Mouse (Mus musculus) neural tube, embryonic 11.5 days (tissue): ENCODE results near the gene Senp6. TPM values are rescaled to one million over a fixed set of nuclear protein-coding genes. Genes with fewer than 3 reads are reported as not detected.
A peak's percentile ranks its signal among the peaks of the same experiment; 100 is the strongest.
"Not testable (repeated sequence)": the region's sequence is repeated elsewhere in the genome, so short reads cannot be mapped to it uniquely, and the experiment has no call there.

Source experiments
- ATAC-seq: fragments of 200-750 bp; cut with Nextera tagmentation; 2 replicates; pipeline ENCODE4 v1.8.0; 2017; ENCODE audit warnings: moderate number of reproducible peaks, mild to moderate bottlenecking, moderate TSS enrichment, moderate library complexity; ENCODE audit not compliant: insufficient read depth, low FRiP score, low TSS enrichment
- DNase-seq: peaks from one replicate; pipeline ENCODE4 v3.0.0-alpha.2; 2015; ENCODE audit warnings: low spot score
- H3K27ac ChIP-seq: fragments of 300-500 bp; sonication (generic); 2 replicates; pipeline ENCODE4 v1.5.1; 2014; ENCODE audit warnings: low read depth, mild to moderate bottlenecking, low read length
- H3K27me3 ChIP-seq: fragments of 300-500 bp; sonication (generic); 2 replicates; pipeline ENCODE4 v1.6.1; 2014; ENCODE audit warnings: mild to moderate bottlenecking, low read length, mixed read lengths; ENCODE audit not compliant: control insufficient read depth, insufficient read depth
- H3K36me3 ChIP-seq: fragments of 300-500 bp; sonication (generic); 2 replicates; pipeline ENCODE4 v1.6.1; 2014; ENCODE audit warnings: mild to moderate bottlenecking, low read length, moderate library complexity, mixed read lengths; ENCODE audit not compliant: control insufficient read depth, insufficient read depth
- H3K4me1 ChIP-seq: fragments of 300-500 bp; sonication (generic); 2 replicates; pipeline ENCODE4 v1.6.1; 2014; ENCODE audit warnings: low read length, mixed read lengths; ENCODE audit not compliant: control insufficient read depth, insufficient read depth
- H3K4me2 ChIP-seq: fragments of 300-500 bp; sonication (generic); 2 replicates; pipeline ENCODE4 v1.6.1; 2014; ENCODE audit warnings: low read depth, mild to moderate bottlenecking, moderate library complexity
- H3K4me3 ChIP-seq: fragments of 300-500 bp; sonication (generic); 2 replicates; pipeline ENCODE4 v1.5.1; 2014; ENCODE audit warnings: low read depth, low read length
- H3K9ac ChIP-seq: fragments of 300-500 bp; sonication (generic); 2 replicates; pipeline ENCODE4 v1.6.1; 2014; ENCODE audit warnings: mild to moderate bottlenecking, low read length
- H3K9me3 ChIP-seq: fragments of 300-500 bp; sonication (generic); 2 replicates; pipeline ENCODE4 v1.6.1; 2016; ENCODE audit warnings: low read length; ENCODE audit not compliant: control insufficient read depth
- WGBS: fragments of 180-500 bp; shearing (Covaris S2); extraction: QIAGEN DNeasy Blood & Tissue Kit; methylation state at CpG from one replicate; pipeline ENCODE4 v1.1.7; 2014; 5-methylcytosine and 5-hydroxymethylcytosine counted together
- polyA plus RNA-seq: library from polyadenylated mRNA; unstranded; fragments of >200 nt; fragmentation: Nextera tagmentation; extraction: Ambion mirVana; gene quantifications from 2 replicates; pipeline ENCODE4 v1.2.1, GENCODE M21; 2014

Senp6 gene
- polyA plus RNA-seq, 1 experiment from 2014 or later: 70.5 TPM

DNA sequence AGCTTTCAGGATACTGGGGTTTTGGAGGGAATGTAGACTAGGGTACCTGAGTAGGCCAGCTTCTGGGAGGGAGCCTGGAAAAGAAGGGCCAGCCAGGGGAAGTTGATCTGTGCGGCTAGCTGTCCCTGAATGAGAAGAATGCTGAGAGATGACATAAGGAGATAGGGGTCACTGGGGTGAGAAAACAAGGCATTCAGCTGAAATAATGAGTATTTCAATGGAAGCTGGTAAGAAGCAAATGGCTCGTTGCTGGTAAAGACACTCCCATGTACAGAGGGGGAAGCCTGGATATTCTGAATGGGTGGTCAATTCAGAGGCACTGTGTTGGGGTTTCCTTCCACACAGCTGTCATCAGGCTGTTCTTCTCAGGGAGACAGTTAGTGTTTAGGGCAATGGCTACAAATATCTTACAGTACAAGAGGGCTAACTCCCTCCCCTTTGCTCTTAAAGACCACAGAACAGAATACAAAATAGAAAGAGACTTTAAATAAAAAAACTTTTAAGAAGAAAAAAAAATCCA is 27.3 kb upstream of the Senp6 start:
- 15% methylated on average over 2 of the region's 2 CpGs for WGBS
- no peak overlapping the region for H3K4me2 ChIP-seq
- no peak overlapping the region for H3K9ac ChIP-seq
- no peaks in the 10 kb centered on the region for H3K36me3 ChIP-seq
- no peak for ATAC-seq
- no peaks in the 10 kb centered on the region for H3K9me3 ChIP-seq
- H3K27ac ChIP-seq: no peak overlapping the region
- no peak for DNase-seq
- no peaks in the 10 kb centered on the region for H3K4me1 ChIP-seq
- no peak overlapping the region for H3K4me3 ChIP-seq
- no peaks in the 10 kb centered on the region for H3K27me3 ChIP-seq

DNA sequence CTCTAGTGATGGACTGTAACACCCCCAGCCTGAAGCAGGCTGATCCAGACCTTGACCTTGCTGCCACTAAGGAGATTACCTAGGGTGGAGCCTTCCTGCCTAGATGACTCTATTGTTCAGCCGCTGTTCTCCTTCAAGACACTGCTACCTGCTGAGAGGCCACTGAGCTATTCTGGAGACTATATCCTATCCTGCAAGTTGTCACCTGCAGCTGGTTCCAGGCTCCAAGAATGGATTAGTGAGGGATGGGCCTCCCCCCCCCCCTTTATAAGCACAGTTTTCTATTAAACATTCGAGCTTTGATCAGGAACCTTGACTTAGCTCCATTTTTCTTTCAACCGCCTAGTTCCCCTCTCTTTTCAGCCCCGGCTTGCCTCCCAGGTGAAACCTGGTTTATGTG is 22.4 kb upstream of the Senp6 start:
- WGBS: 94% methylated on average over 4 of the region's 4 CpGs
- H3K4me2 ChIP-seq, H3K27ac ChIP-seq, H3K4me3 ChIP-seq, H3K27me3 ChIP-seq, ATAC-seq, DNase-seq, H3K9ac ChIP-seq, H3K4me1 ChIP-seq, H3K36me3 ChIP-seq, H3K9me3 ChIP-seq: not testable (repeated sequence)

GRCm38 (mm10) chr9:80049271-80049670 is 17.4 kb upstream of the Senp6 start:
- H3K9me3 ChIP-seq, ATAC-seq, H3K4me2 ChIP-seq, H3K27me3 ChIP-seq, H3K9ac ChIP-seq, H3K4me1 ChIP-seq, H3K4me3 ChIP-seq, H3K36me3 ChIP-seq, H3K27ac ChIP-seq, DNase-seq: not testable (repeated sequence)
- 49% methylated on average over 5 of the region's 5 CpGs for WGBS

DNA sequence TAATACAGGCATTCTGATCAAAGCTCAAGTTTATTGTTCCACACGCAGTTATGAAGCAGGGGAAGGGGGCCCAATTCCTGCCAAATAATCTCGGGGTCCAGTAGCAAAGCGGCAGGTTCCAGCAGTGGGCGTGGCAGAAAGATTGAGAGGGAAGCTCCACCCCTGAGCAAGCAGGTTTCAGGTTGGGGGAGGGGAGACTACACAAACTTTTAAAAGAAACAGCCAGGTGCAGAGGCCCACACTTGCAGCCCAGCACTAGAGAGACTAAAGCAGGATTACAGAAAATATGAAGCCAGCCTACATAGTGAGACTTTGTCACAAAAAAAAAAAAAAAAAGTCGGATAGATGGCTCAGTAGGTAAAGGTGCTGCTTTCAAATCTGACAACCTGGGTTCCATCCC is 13.8 kb upstream of the Senp6 start:
- ATAC-seq: no peak
- no peak overlapping the region for H3K27ac ChIP-seq
- DNase-seq: no peak
- no peaks in the 10 kb centered on the region for H3K4me1 ChIP-seq
- H3K36me3 ChIP-seq: no peaks in the 10 kb centered on the region
- no peak overlapping the region for H3K9ac ChIP-seq
- H3K4me2 ChIP-seq: no peak overlapping the region
- H3K4me3 ChIP-seq: no peak overlapping the region
- 79% methylated on average over 5 of the region's 5 CpGs for WGBS
- H3K9me3 ChIP-seq: no peaks in the 10 kb centered on the region
- no peaks in the 10 kb centered on the region for H3K27me3 ChIP-seq

DNA sequence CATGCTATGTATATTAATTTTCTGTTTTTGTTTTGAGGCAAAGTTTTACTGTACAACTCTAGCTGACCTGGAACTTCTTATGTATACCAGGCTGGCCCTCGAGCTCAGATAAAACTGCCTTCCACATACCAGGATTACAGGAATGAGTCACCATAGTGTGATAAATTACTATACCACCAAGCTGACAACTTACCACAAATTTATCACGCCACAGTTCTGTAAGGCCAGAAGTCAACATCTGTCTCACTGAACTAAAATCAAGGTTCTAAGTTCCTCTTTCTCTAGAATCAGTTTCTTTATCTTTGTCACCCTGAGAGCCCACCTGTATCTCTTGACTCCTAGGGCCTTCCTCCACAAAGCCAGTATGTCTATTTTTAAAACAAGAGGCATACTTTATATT is 9.0 kb upstream of the Senp6 start:
- no peaks in the 10 kb centered on the region for H3K27me3 ChIP-seq
- WGBS: 77% methylated on average over 2 of the region's 2 CpGs

GRCm38 (mm10) chr9:80065495-80065894 is 1.2 kb upstream of the Senp6 start:
- WGBS: 90% methylated on average over 2 of the region's 2 CpGs
- not testable (repeated sequence) for DNase-seq, H3K27ac ChIP-seq, H3K36me3 ChIP-seq, H3K27me3 ChIP-seq, ATAC-seq, H3K9ac ChIP-seq, H3K4me3 ChIP-seq, H3K4me2 ChIP-seq, H3K4me1 ChIP-seq, H3K9me3 ChIP-seq

More for the DNA sequence above, 9.0 kb upstream of the Senp6 start:
- Histone ChIP-seq H3K4me2 (no peak overlapping the region), H3K4me3 (no peak overlapping the region), H3K9ac (no peak overlapping the region), H3K27ac (no peak overlapping the region), H3K9me3 (no peaks in the 10 kb centered on the region), H3K36me3 (no peaks in the 10 kb centered on the region), H3K4me1 (no peaks in the 10 kb centered on the region)
- DNase-seq (no peak), ATAC-seq (no peak)

- ATAC-seq: peak; percentile 79
- Histone ChIP-seq H3K27ac (peak overlapping the region; percentile 100), H3K4me1 (peaks cover 3% of the 10 kb centered on the region; the same call in 1 of the 2 replicates), H3K9ac (peak overlapping the region; percentile 100), H3K4me3 (peak overlapping the region; percentile 91), H3K27me3 (no peaks in the 10 kb centered on the region), H3K36me3 (no peaks in the 10 kb centered on the region), H3K9me3 (no peaks in the 10 kb centered on the region), H3K4me2 (peak overlapping the region; percentile 53)
- WGBS: under 1% methylated on average over 73 of the region's 93 CpGs
- peak; percentile 81 for DNase-seq
These were observed 721 bp downstream of the Senp6 start for GRCm38 (mm10) chr9:80067221-80068027.

GRCm38 (mm10) chr9:80068028-80068515 is 1.4 kb downstream of the Senp6 start:
- no peak for ATAC-seq
- H3K4me2 ChIP-seq: peak overlapping the region; percentile 31
- H3K36me3 ChIP-seq: no peaks in the 10 kb centered on the region
- peaks cover 3% of the 10 kb centered on the region; the same call in 1 of the 2 replicates for H3K4me1 ChIP-seq
- peak overlapping the region; percentile 91 for H3K4me3 ChIP-seq
- no peaks in the 10 kb centered on the region for H3K27me3 ChIP-seq
- peak overlapping the region; percentile 100 for H3K27ac ChIP-seq
- WGBS: under 1% methylated on average over 18 of the region's 18 CpGs
- H3K9me3 ChIP-seq: no peaks in the 10 kb centered on the region
- no peak for DNase-seq
- peak overlapping the region; percentile 100 for H3K9ac ChIP-seq
